15 mouse cellular contexts compared by ENCODE assay signal in genomic region chr6:50299071-50299470, GRCm38 (mm10).
"Had no signal": no experiment of that assay in that cellular context is flagged by ENCODE, and none has a peak within 500 bp of the region (broad histone marks: within the 10 kb centered on the region; RNA-seq: fewer than 3 reads in every experiment).

No protein-coding gene starts in this region.

- H3K4me1 ChIP-seq: limb, embryonic 12.5 days had no signal

- ATAC-seq: lung, postnatal 0 days; midbrain, embryonic 15.5 days had no signal

- H3K9ac ChIP-seq: limb, embryonic 12.5 days; liver, embryonic 13.5 days; midbrain, embryonic 15.5 days; neural tube, embryonic 13.5 days had no signal

- H3K4me2 ChIP-seq: limb, embryonic 12.5 days; liver, embryonic 13.5 days; midbrain, embryonic 11.5 days; midbrain, embryonic 15.5 days; neural tube, embryonic 13.5 days had no signal

- H3K36me3 ChIP-seq: limb, embryonic 12.5 days; liver, embryonic 13.5 days; midbrain, embryonic 15.5 days; neural tube, embryonic 13.5 days had no signal

- H3K27ac ChIP-seq: layer of hippocampus, adult 2 months; limb, embryonic 12.5 days; liver, embryonic 13.5 days; midbrain, embryonic 15.5 days; neural tube, embryonic 13.5 days had no signal

- H3K4me3 ChIP-seq: layer of hippocampus, adult 2 months; limb, embryonic 12.5 days; liver, embryonic 13.5 days; megakaryocyte, embryonic 14.5 days; midbrain, embryonic 15.5 days; neural tube, embryonic 13.5 days had no signal

- DNase-seq: kidney, adult 11 months; kidney, postnatal 10 days; kidney, postnatal 4 days; liver, embryonic 13.5 days; lung, adult 2 months; lung, postnatal 36 days; right cerebral cortex, postnatal 25 days; thymus, postnatal 14 days had no signal

- H3K9me3 ChIP-seq: limb, embryonic 12.5 days; liver, embryonic 13.5 days; megakaryocyte, embryonic 14.5 days; midbrain, embryonic 15.5 days; neural tube, embryonic 13.5 days had no signal

- H3K27me3 ChIP-seq: limb, embryonic 12.5 days; liver, embryonic 13.5 days; megakaryocyte, embryonic 14.5 days; midbrain, embryonic 15.5 days; neural tube, embryonic 13.5 days had no signal
